Mouse (Mus musculus): ENCODE results near the gene Fignl1.

DNA sequence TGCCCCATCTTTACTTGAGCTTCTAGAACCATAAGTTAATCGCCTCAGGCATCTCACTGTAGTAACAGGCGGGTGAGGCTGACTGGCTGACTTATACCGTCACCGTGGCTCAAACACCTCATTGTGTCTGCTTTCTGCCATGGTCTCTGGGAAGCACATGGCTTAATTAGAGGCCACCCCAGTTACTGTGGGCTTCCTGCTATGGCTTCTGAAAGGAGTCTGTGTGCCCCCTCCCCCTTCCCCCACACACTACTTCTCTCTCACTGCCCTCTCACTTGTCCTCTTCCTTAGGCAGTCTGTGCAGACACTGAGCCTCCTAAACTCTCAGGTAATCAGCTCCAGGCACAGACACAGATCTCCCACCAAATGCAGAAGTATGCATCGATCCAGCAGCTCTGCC, 19.5 kb upstream of the Fignl1 start:
- TF ChIP-seq CTCF (IDR thresholded peaks at IDR 0.05; ENCODE audit: low read depth, low read length) = no peak
- no peak for TF ChIP-seq EP300 (IDR thresholded peaks at IDR 0.05; ENCODE audit: insufficient read depth, low read depth, low read length)
- no peak for TF ChIP-seq POLR2A (IDR thresholded peaks at IDR 0.05; ENCODE audit: insufficient read depth, low read length)
